ENCODE assay signal across 24 mouse cellular contexts in genomic region chr7:95787543-95787942, GRCm38 (mm10).
DNase-seq lines count a peak whose midpoint lies in the region; ATAC-seq and TF ChIP-seq lines count a peak whose summit lies in the region.
"Had no signal": no experiment of that assay in that cellular context is flagged by ENCODE, and none has a peak within 500 bp of the region (broad histone marks: within the 10 kb centered on the region; RNA-seq: fewer than 3 reads in every experiment).

No protein-coding gene starts in this region.

- no peak for TF ChIP-seq POLR2A in kidney, adult 2 months (IDR thresholded peaks at IDR 0.05; ENCODE audit: low read depth, low read length)

- H3K4me1 ChIP-seq in forebrain, embryonic 12.5 days, result no peaks in the 10 kb centered on the region
- no peaks in the 10 kb centered on the region for H3K4me1 ChIP-seq in forebrain, embryonic 13.5 days
- H3K4me1 ChIP-seq in kidney, adult 2 months (ENCODE audit: control insufficient read depth, insufficient read depth, low read length), result no peaks in the 10 kb centered on the region; the same call in 1 of the 2 replicates
- H3K4me1 ChIP-seq in midbrain, embryonic 15.5 days, result no peaks in the 10 kb centered on the region
- no peaks in the 10 kb centered on the region for H3K4me1 ChIP-seq in midbrain, postnatal 0 days (ENCODE audit: insufficient read depth, low read length)
- H3K4me1 ChIP-seq: embryonic facial prominence, embryonic 12.5 days; embryonic facial prominence, embryonic 15.5 days; heart, embryonic 10.5 days had no signal

- no peak for TF ChIP-seq CTCF in kidney, adult 2 months (conservative IDR thresholded peaks at IDR 0.05; ENCODE audit: insufficient read depth, insufficient read length, low read depth, low read length)
- no peak for TF ChIP-seq CTCF in midbrain, postnatal 0 days (IDR thresholded peaks at IDR 0.05)

- DNase-seq in kidney, adult 2 months, result peak; percentile 25
- no peak for DNase-seq in kidney, postnatal 36 days
- no peak for DNase-seq in midbrain, postnatal 0 days (ENCODE audit: low spot score)
- DNase-seq in spleen, postnatal 4 days (ENCODE audit: low spot score in 2 of 2), result no peak
- DNase-seq: adrenal gland, postnatal 10 days; adrenal gland, postnatal 36 days; cerebellum, adult 11 months; cerebellum, adult 2 months; cerebellum, adult 9-11 months; cerebellum, postnatal 25 days; gastrocnemius, postnatal 10 days; gastrocnemius, postnatal 36 days; heart, adult 2 months; heart, postnatal 14 days; heart, postnatal 4 days had no signal

- no peak overlapping the region for H3K4me2 ChIP-seq in forebrain, embryonic 12.5 days
- no peak overlapping the region for H3K4me2 ChIP-seq in forebrain, embryonic 13.5 days
- no peak overlapping the region for H3K4me2 ChIP-seq in midbrain, embryonic 15.5 days
- no peak overlapping the region for H3K4me2 ChIP-seq in midbrain, postnatal 0 days (ENCODE audit: low read depth, low read length, poor library complexity, severe bottlenecking)
- H3K4me2 ChIP-seq: embryonic facial prominence, embryonic 12.5 days; embryonic facial prominence, embryonic 15.5 days; heart, embryonic 13.5 days; hindbrain, embryonic 14.5 days had no signal

- 81% methylated on average over 1 of the region's 1 CpGs for WGBS in forebrain, embryonic 12.5 days
- 70% methylated on average over 1 of the region's 1 CpGs for WGBS in forebrain, embryonic 13.5 days
- 81% methylated on average over 1 of the region's 1 CpGs for WGBS in kidney, adult 2 months
- 88% methylated on average over 1 of the region's 1 CpGs for WGBS in midbrain, embryonic 15.5 days
- 74% methylated on average over 1 of the region's 1 CpGs for WGBS in midbrain, postnatal 0 days

- no peaks in the 10 kb centered on the region for H3K36me3 ChIP-seq in forebrain, embryonic 12.5 days (replicated peaks)
- H3K36me3 ChIP-seq in forebrain, embryonic 13.5 days (ENCODE audit: poor library complexity, severe bottlenecking), result no peaks in the 10 kb centered on the region
- no peaks in the 10 kb centered on the region for H3K36me3 ChIP-seq in kidney, adult 2 months (ENCODE audit: control insufficient read depth, insufficient read depth, low read length)
- H3K36me3 ChIP-seq in midbrain, embryonic 15.5 days (replicated peaks), result no peaks in the 10 kb centered on the region
- no peaks in the 10 kb centered on the region for H3K36me3 ChIP-seq in midbrain, postnatal 0 days (ENCODE audit: insufficient read depth, low read length)
- H3K36me3 ChIP-seq: embryonic facial prominence, embryonic 12.5 days; embryonic facial prominence, embryonic 15.5 days; heart, embryonic 10.5 days; heart, embryonic 13.5 days had no signal

- H3K27me3 ChIP-seq in forebrain, embryonic 12.5 days, result no peaks in the 10 kb centered on the region; the same call in 1 of the 2 replicates
- no peaks in the 10 kb centered on the region for H3K27me3 ChIP-seq in forebrain, embryonic 13.5 days
- H3K27me3 ChIP-seq in kidney, adult 2 months (replicated peaks; ENCODE audit: control insufficient read depth, insufficient read depth, low read length), result no peaks in the 10 kb centered on the region
- H3K27me3 ChIP-seq in midbrain, embryonic 15.5 days (replicated peaks), result no peaks in the 10 kb centered on the region
- no peaks in the 10 kb centered on the region for H3K27me3 ChIP-seq in midbrain, postnatal 0 days (ENCODE audit: insufficient read depth, low read length)
- H3K27me3 ChIP-seq: embryonic facial prominence, embryonic 12.5 days; embryonic facial prominence, embryonic 15.5 days; heart, embryonic 13.5 days had no signal

- ATAC-seq in forebrain, embryonic 12.5 days (ENCODE audit: low FRiP score), result peak; percentile 33; the same call in 1 of the 2 replicates
- no peak for ATAC-seq in forebrain, embryonic 13.5 days
- ATAC-seq in midbrain, embryonic 15.5 days (replicated peaks), result peak; percentile 60; the same call in 1 of the 2 replicates
- ATAC-seq in midbrain, postnatal 0 days (ENCODE audit: low FRiP score), result no peak
- ATAC-seq: forebrain, embryonic 16.5 days had no signal

- H3K9ac ChIP-seq in forebrain, embryonic 12.5 days, result no peak overlapping the region
- no peak overlapping the region for H3K9ac ChIP-seq in forebrain, embryonic 13.5 days
- no peak overlapping the region for H3K9ac ChIP-seq in midbrain, embryonic 15.5 days
- no peak overlapping the region for H3K9ac ChIP-seq in midbrain, postnatal 0 days (replicated peaks; ENCODE audit: low read length, poor library complexity, severe bottlenecking)
- H3K9ac ChIP-seq: embryonic facial prominence, embryonic 12.5 days; embryonic facial prominence, embryonic 15.5 days; heart, embryonic 13.5 days; hindbrain, embryonic 14.5 days had no signal

- H3K4me3 ChIP-seq in forebrain, embryonic 12.5 days (replicated peaks), result no peak overlapping the region
- no peak overlapping the region for H3K4me3 ChIP-seq in forebrain, embryonic 13.5 days
- H3K4me3 ChIP-seq in kidney, adult 2 months (ENCODE audit: insufficient read depth, low read depth, low read length), result no peak overlapping the region
- no peak overlapping the region for H3K4me3 ChIP-seq in midbrain, embryonic 15.5 days
- H3K4me3 ChIP-seq in midbrain, postnatal 0 days (ENCODE audit: low read depth, low read length), result no peak overlapping the region
- H3K4me3 ChIP-seq: embryonic facial prominence, embryonic 12.5 days; embryonic facial prominence, embryonic 15.5 days; heart, adult 2 months; heart, embryonic 10.5 days; heart, embryonic 13.5 days had no signal

- H3K27ac ChIP-seq in forebrain, embryonic 12.5 days, result no peak overlapping the region
- no peak overlapping the region for H3K27ac ChIP-seq in forebrain, embryonic 13.5 days
- peak overlapping the region; percentile 16; the same call in 1 of the 2 replicates for H3K27ac ChIP-seq in kidney, adult 2 months (ENCODE audit: insufficient read depth, low read depth, low read length)
- H3K27ac ChIP-seq in midbrain, embryonic 15.5 days, result no peak overlapping the region
- no peak overlapping the region for H3K27ac ChIP-seq in midbrain, postnatal 0 days (ENCODE audit: low read depth, low read length)
- H3K27ac ChIP-seq: embryonic facial prominence, embryonic 12.5 days; embryonic facial prominence, embryonic 15.5 days; heart, adult 2 months; heart, embryonic 10.5 days; heart, embryonic 13.5 days; hindbrain, embryonic 14.5 days had no signal

- no peaks in the 10 kb centered on the region for H3K9me3 ChIP-seq in forebrain, embryonic 12.5 days
- no peaks in the 10 kb centered on the region for H3K9me3 ChIP-seq in forebrain, embryonic 13.5 days (replicated peaks)
- H3K9me3 ChIP-seq in midbrain, embryonic 15.5 days, result no peaks in the 10 kb centered on the region
- H3K9me3 ChIP-seq in midbrain, postnatal 0 days (ENCODE audit: low read length), result no peaks in the 10 kb centered on the region
- H3K9me3 ChIP-seq: embryonic facial prominence, embryonic 12.5 days; embryonic facial prominence, embryonic 15.5 days; heart, embryonic 10.5 days; heart, embryonic 13.5 days had no signal

Comparison
In these comparisons a context has a peak if more than half of its experiments do, and no peak if none do; other contexts are left out.
1. ATAC-seq: peak in forebrain, embryonic 12.5 days (single experiment) and midbrain, embryonic 15.5 days (single experiment); none in forebrain, embryonic 13.5 days (single experiment) and midbrain, postnatal 0 days (single experiment).